Mouse (Mus musculus): ENCODE measurements around the gene Ccl28.
A peak's percentile ranks its signal among the peaks of the same experiment; 100 is the strongest.
"Not testable (repeated sequence)": the region's sequence is repeated elsewhere in the genome, so short reads cannot be mapped to it uniquely, and the experiment has no call there.

Gene Ccl28

DNA sequence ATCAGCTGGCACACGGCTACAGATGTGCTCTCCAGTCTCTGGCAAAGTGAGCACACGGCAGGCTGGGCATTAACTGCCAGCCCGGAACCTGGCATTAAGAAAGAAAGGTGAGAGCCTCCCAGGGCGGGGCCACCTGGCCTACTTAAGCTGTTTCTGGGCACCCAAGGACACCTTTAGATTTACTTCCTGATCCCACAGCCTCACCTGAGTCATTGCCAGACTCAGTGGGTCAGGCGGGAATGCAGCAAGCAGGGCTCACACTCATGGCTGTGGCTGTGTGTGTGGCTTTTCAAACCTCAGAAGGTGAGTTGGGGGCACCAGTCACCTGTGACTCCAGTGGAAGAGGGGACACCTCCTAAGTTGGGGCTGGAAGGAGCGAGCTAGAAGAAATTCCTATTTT, at the start of gene Ccl28:
Ccl28 (plus strand) TSS at position 186 of the 400 bp plus-strand sequence.
- no peak for DNase-seq (ENCODE audit: low spot score in 2 of 2)

- DNase-seq (ENCODE audit: low spot score in 2 of 2) = not testable (repeated sequence)
Measured at GRCm38 (mm10) chr13:119596321-119597211, 27.1 kb upstream of the Ccl28 start.

- DNase-seq (ENCODE audit: low spot score in 2 of 2) = not testable (repeated sequence)
Measured at GRCm38 (mm10) chr13:119598466-119598865, 25.2 kb upstream of the Ccl28 start.

DNA sequence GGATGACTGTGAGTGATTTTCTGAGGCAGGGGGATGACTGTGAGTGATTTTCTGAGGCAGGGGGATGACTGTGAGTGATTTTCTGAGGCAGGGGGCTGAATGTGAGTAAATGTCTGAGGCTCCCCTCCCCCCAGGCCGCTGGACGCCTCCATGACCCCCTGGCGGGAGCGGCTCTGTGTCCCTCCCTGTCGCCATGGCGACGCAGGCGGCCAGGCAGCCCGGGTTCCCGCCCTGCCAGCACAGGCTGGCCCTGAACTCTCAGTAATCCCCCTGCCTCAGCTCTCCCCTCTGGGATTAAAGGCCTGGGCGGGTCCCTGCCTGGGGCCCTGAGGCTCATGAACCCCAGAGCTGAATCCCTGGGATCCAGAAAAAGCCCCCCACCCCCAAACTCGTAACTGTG, 24.6 kb upstream of the Ccl28 start:
- not testable (repeated sequence) for DNase-seq (ENCODE audit: low spot score in 2 of 2)

GRCm38 (mm10) chr13:119599498-119599897, 24.1 kb upstream of the Ccl28 start:
- not testable (repeated sequence) for DNase-seq (ENCODE audit: low spot score in 2 of 2)

- not testable (repeated sequence) for DNase-seq (ENCODE audit: low spot score in 2 of 2)
Measured at GRCm38 (mm10) chr13:119600166-119600565, 23.5 kb upstream of the Ccl28 start.

GRCm38 (mm10) chr13:119602688-119603331, 20.8 kb upstream of the Ccl28 start:
- DNase-seq (ENCODE audit: low spot score in 2 of 2) = not testable (repeated sequence)

- not testable (repeated sequence) for DNase-seq (ENCODE audit: low spot score in 2 of 2)
Measured at GRCm38 (mm10) chr13:119603890-119604289, 19.7 kb upstream of the Ccl28 start.

GRCm38 (mm10) chr13:119604322-119604721, 19.3 kb upstream of the Ccl28 start:
- not testable (repeated sequence) for DNase-seq (ENCODE audit: low spot score in 2 of 2)

DNA sequence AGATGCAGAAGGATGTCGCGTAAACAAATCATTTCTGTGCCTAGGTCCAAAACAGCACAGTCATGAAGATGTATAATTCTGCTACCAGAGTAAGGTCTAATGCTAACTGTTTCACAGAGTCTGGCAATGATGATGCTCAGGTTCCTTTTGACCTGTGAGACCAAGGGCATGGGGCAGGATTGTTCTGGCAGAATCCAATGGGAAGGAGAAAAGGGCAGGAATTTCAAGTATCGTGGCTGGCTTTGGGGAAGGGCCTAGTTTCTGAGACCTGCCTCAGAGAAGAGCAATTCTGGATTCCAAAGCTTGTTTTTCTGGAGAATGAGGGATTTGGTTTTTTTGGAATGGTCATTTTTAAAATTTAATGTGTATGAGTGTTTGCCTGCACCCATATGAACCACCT, 4.8 kb upstream of the Ccl28 start:
- DNase-seq (ENCODE audit: low spot score in 2 of 2) = no peak

GRCm38 (mm10) chr13:119619735-119620134, 3.9 kb upstream of the Ccl28 start:
- DNase-seq (ENCODE audit: low spot score in 2 of 2) = no peak

- not testable (repeated sequence) for DNase-seq (ENCODE audit: low spot score in 2 of 2)
Measured at GRCm38 (mm10) chr13:119625952-119626351, 2.3 kb downstream of the Ccl28 start.

DNA sequence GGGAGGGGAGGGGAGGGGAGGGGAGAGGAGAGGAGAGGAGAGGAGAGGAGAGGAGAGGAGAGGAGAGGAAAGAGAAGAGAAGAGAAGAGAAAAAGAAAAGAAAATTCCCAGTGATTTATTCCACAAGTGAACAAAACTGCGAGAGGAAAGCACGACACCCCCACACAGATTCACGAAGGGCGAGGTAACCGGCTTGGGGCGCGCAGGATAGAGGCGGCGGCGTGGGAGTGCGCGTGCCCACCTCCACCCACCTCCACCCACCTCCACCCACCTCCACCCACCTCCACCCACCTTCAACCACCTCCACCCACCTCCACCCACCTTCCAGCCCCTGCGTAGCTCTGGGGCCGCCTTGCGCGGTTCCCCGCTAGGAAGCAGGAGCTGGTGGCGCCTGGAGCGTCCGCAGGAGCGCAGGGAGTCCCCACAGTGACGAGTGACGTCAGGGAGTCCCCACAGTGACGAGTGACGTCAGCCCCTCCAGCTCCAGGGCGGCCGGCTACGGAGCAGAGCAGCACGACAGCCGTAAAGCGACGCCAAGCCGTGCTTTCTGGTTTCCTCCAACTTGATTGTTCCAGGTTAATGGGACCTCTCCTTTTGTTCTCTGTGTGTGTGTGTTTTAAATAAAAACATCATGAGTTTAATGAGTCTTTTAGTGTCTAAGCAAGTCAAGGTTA, 8.0 kb downstream of the Ccl28 start:
- DNase-seq (ENCODE audit: low spot score in 2 of 2) = peak; percentile 66 to 82

GRCm38 (mm10) chr13:119632156-119632548, 8.5 kb downstream of the Ccl28 start:
- DNase-seq (ENCODE audit: low spot score in 2 of 2) = no peak

DNA sequence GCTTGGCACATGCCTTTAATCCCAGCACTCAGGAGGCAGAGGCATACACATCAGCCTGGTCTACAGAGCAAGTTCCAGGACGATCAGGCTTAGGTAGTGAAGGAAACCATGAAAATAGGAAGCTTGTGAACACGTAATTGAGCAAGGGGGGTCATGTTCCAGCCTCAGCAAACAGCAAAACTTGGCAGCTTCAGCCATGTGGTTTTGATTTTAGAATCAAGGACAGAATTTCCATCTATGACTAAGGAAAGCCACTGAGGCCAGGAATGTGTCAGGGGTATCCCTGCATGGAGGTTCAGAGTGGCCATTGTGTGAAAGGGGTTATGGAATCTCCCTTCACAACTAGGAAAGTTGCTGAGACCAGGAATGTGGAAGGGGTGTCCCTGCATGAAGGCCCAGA, 11.9 kb downstream of the Ccl28 start:
- DNase-seq (ENCODE audit: low spot score in 2 of 2) = no peak

DNA sequence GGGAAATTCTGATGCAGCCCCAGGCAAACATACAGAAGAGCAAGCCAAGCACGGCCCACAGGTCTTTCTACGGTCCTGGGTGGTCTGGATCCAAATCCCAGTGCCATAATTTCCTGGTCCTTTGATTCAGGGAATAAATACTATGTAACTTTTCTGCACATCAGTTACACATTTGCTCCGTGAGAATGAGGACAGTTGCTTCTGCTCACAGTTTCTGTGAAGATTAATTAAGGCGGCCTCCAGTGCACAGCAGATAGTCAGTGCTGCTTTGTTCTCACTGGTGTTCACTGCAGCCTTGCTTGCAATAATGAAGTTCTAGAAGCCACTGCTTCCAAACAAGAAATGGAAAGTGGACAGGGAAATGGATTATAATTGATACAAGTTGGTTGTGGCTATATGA, 14.2 kb downstream of the Ccl28 start:
- no peak for DNase-seq (ENCODE audit: low spot score in 2 of 2)

- no peak for DNase-seq (ENCODE audit: low spot score in 2 of 2)
Measured at GRCm38 (mm10) chr13:119638449-119638848, 14.8 kb downstream of the Ccl28 start.

DNA sequence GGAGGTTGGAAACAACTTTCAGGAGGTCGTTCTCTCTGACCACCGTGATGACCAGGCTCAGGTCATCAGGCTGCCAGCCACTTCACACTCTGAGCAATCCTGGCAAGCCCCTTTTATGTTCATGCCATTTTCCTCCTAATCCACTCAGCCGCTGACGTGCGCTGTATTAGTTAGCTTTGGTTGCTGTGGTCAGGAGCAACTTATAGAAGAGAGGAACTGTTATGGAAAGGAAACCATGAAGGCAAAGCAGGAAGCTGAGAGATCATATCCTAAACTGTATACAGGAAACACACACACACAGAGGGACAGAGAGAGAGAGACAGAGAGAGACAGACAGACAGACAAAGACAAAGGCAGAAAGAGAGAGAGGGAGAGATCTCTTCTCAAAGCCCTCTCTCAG, 15.7 kb downstream of the Ccl28 start:
- DNase-seq (ENCODE audit: low spot score in 2 of 2) = no peak

DNA sequence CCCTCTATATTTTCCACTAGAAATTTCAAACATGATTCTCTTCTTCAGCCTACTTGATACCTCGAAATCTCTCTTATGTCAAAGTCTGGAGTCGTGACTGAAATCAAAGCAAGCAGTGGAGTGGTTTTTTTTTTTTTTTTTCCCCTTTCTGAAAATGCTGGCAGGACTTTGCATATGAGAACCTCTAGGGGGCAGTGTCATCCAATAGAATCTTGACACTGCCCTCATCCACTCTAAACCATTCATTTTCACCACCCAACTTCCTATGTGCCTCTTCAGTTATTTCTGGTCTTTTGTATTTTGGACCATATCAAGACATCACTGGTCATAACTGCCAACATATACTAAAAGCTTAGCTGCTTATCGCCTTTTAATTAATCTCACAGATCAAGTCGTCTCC, 16.9 kb downstream of the Ccl28 start:
- no peak for DNase-seq (ENCODE audit: low spot score in 2 of 2)

DNA sequence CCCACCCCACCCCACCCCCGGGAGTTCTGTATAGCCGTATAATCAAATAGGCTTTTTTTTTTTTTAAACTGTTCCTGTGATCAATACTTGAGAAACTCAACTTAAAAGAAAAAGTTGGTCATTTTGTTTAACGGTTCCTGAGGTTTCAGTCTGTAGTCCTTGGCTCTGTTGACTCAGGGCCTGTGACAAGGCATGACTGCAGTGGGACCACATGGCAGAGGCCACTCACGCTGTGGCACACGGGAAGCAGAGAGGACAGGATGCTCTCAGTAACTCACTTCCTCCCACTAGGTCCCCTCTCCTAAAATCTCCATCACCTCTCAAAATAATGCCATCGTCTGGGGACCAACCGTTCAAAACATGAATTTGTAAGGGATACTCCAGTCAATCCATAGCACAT, 17.5 kb downstream of the Ccl28 start:
- no peak for DNase-seq (ENCODE audit: low spot score in 2 of 2)

- no peak for DNase-seq (ENCODE audit: low spot score in 2 of 2)
Measured at GRCm38 (mm10) chr13:119644769-119645168, 21.1 kb downstream of the Ccl28 start.

GRCm38 (mm10) chr13:119646511-119646910, 22.9 kb downstream of the Ccl28 start:
- no peak for DNase-seq (ENCODE audit: low spot score in 2 of 2)

Measured in left cerebral cortex, adult 9 months (tissue).